Mouse (Mus musculus): ENCODE data around the gene Lclat1. TPM values are rescaled to one million over a fixed set of nuclear protein-coding genes. Genes with fewer than 3 reads are reported as not detected.

The Lclat1 gene
- polyA plus RNA-seq, 1 experiment: 12.4 TPM

GRCm38 (mm10) chr17:73108170-73108887 is 544 bp downstream of the Lclat1 start:
- 4% methylated on average over 35 of the region's 35 CpGs for WGBS
- Histone ChIP-seq H3K4me1 (ENCODE audit: control insufficient read depth, insufficient read depth, low read length) (no peaks in the 10 kb centered on the region), H3K27me3 (ENCODE audit: control insufficient read depth, insufficient read depth, low read length) (no peaks in the 10 kb centered on the region; the same call in 1 of the 2 replicates), H3K27ac (ENCODE audit: insufficient read depth, low read length) (0 out of 2 replicates have a peak overlapping the region, but pooled peaks have one; percentile 4), H3K4me3 (replicated peaks; ENCODE audit: insufficient read depth, low read depth, low read length) (peak overlapping the region; percentile 93)
- no peak for DNase-seq
- TF ChIP-seq POLR2A (IDR thresholded peaks at IDR 0.05; ENCODE audit: borderline replicate concordance, insufficient read depth, low read length) (no peak), CTCF (IDR thresholded peaks at IDR 0.05; ENCODE audit: borderline replicate concordance, insufficient read depth, low read depth, low read length) (no peak)

- H3K4me3 ChIP-seq (replicated peaks; ENCODE audit: insufficient read depth, low read depth, low read length): no peak overlapping the region
- no peak overlapping the region for H3K27ac ChIP-seq (ENCODE audit: insufficient read depth, low read length)
- WGBS: 81% methylated on average over 7 of the region's 7 CpGs
- TF ChIP-seq CTCF (IDR thresholded peaks at IDR 0.05; ENCODE audit: borderline replicate concordance, insufficient read depth, low read depth, low read length) (no peak), POLR2A (IDR thresholded peaks at IDR 0.05; ENCODE audit: borderline replicate concordance, insufficient read depth, low read length) (no peak)
- no peak for DNase-seq
- no peaks in the 10 kb centered on the region; the same call in 1 of the 2 replicates for H3K27me3 ChIP-seq (ENCODE audit: control insufficient read depth, insufficient read depth, low read length)
- H3K4me1 ChIP-seq (ENCODE audit: control insufficient read depth, insufficient read depth, low read length): no peaks in the 10 kb centered on the region
These were observed 1.1 kb downstream of the Lclat1 start for GRCm38 (mm10) chr17:73108888-73109259.

- H3K27me3 ChIP-seq (ENCODE audit: control insufficient read depth, insufficient read depth, low read length): no peaks in the 10 kb centered on the region
- H3K4me3 ChIP-seq (replicated peaks; ENCODE audit: insufficient read depth, low read depth, low read length): no peak overlapping the region
- no peak for DNase-seq
- no peak overlapping the region for H3K27ac ChIP-seq (ENCODE audit: insufficient read depth, low read length)
- WGBS: 74% methylated on average over 7 of the region's 7 CpGs
- TF ChIP-seq POLR2A (IDR thresholded peaks at IDR 0.05; ENCODE audit: borderline replicate concordance, insufficient read depth, low read length) (no peak), CTCF (IDR thresholded peaks at IDR 0.05; ENCODE audit: borderline replicate concordance, insufficient read depth, low read depth, low read length) (no peak)
- no peaks in the 10 kb centered on the region for H3K4me1 ChIP-seq (ENCODE audit: control insufficient read depth, insufficient read depth, low read length)
These were observed 4.3 kb downstream of the Lclat1 start for GRCm38 (mm10) chr17:73112128-73112527.

GRCm38 (mm10) chr17:73112601-73113000 is 4.8 kb downstream of the Lclat1 start:
- DNase-seq: no peak
- TF ChIP-seq POLR2A (IDR thresholded peaks at IDR 0.05; ENCODE audit: borderline replicate concordance, insufficient read depth, low read length) (no peak), CTCF (IDR thresholded peaks at IDR 0.05; ENCODE audit: borderline replicate concordance, insufficient read depth, low read depth, low read length) (no peak)

GRCm38 (mm10) chr17:73113230-73113629 is 5.4 kb downstream of the Lclat1 start:
- TF ChIP-seq POLR2A (IDR thresholded peaks at IDR 0.05; ENCODE audit: borderline replicate concordance, insufficient read depth, low read length) (no peak), CTCF (IDR thresholded peaks at IDR 0.05; ENCODE audit: borderline replicate concordance, insufficient read depth, low read depth, low read length) (no peak)
- H3K4me3 ChIP-seq (replicated peaks; ENCODE audit: insufficient read depth, low read depth, low read length): no peak overlapping the region
- no peak overlapping the region for H3K27ac ChIP-seq (ENCODE audit: insufficient read depth, low read length)
- H3K27me3 ChIP-seq (ENCODE audit: control insufficient read depth, insufficient read depth, low read length): no peaks in the 10 kb centered on the region
- no peaks in the 10 kb centered on the region for H3K4me1 ChIP-seq (ENCODE audit: control insufficient read depth, insufficient read depth, low read length)
- no peak for DNase-seq
- WGBS: 91% methylated on average over 4 of the region's 4 CpGs

More at GRCm38 (mm10) chr17:73112601-73113000, 4.8 kb downstream of the Lclat1 start:
- no peaks in the 10 kb centered on the region for H3K27me3 ChIP-seq (ENCODE audit: control insufficient read depth, insufficient read depth, low read length)
- no peaks in the 10 kb centered on the region for H3K4me1 ChIP-seq (ENCODE audit: control insufficient read depth, insufficient read depth, low read length)
- WGBS: 21% methylated on average over 6 of the region's 6 CpGs
- no peak overlapping the region for H3K4me3 ChIP-seq (replicated peaks; ENCODE audit: insufficient read depth, low read depth, low read length)
- no peak overlapping the region for H3K27ac ChIP-seq (ENCODE audit: insufficient read depth, low read length)

- H3K4me1 ChIP-seq (ENCODE audit: control insufficient read depth, insufficient read depth, low read length): no peaks in the 10 kb centered on the region
- WGBS: 90% methylated on average over 3 of the region's 3 CpGs
- H3K4me3 ChIP-seq (replicated peaks; ENCODE audit: insufficient read depth, low read depth, low read length): no peak overlapping the region
- TF ChIP-seq CTCF (IDR thresholded peaks at IDR 0.05; ENCODE audit: borderline replicate concordance, insufficient read depth, low read depth, low read length) (no peak), POLR2A (IDR thresholded peaks at IDR 0.05; ENCODE audit: borderline replicate concordance, insufficient read depth, low read length) (no peak)
- no peaks in the 10 kb centered on the region for H3K27me3 ChIP-seq (ENCODE audit: control insufficient read depth, insufficient read depth, low read length)
- DNase-seq: no peak
- no peak overlapping the region for H3K27ac ChIP-seq (ENCODE audit: insufficient read depth, low read length)
These were observed 10.3 kb downstream of the Lclat1 start for GRCm38 (mm10) chr17:73118134-73118533.

GRCm38 (mm10) chr17:73118702-73119101 is 10.9 kb downstream of the Lclat1 start:
- WGBS: 66% methylated on average over 4 of the region's 4 CpGs

GRCm38 (mm10) chr17:73119150-73119549 is 11.4 kb downstream of the Lclat1 start:
- H3K4me1 ChIP-seq (ENCODE audit: control insufficient read depth, insufficient read depth, low read length): no peaks in the 10 kb centered on the region
- DNase-seq: no peak
- H3K27ac ChIP-seq (ENCODE audit: insufficient read depth, low read length): no peak overlapping the region
- 80% methylated on average over 6 of the region's 6 CpGs for WGBS
- no peaks in the 10 kb centered on the region for H3K27me3 ChIP-seq (ENCODE audit: control insufficient read depth, insufficient read depth, low read length)
- no peak for TF ChIP-seq CTCF (IDR thresholded peaks at IDR 0.05; ENCODE audit: borderline replicate concordance, insufficient read depth, low read depth, low read length)
- TF ChIP-seq POLR2A (IDR thresholded peaks at IDR 0.05; ENCODE audit: borderline replicate concordance, insufficient read depth, low read length): no peak
- no peak overlapping the region for H3K4me3 ChIP-seq (replicated peaks; ENCODE audit: insufficient read depth, low read depth, low read length)

More at GRCm38 (mm10) chr17:73118702-73119101, 10.9 kb downstream of the Lclat1 start:
- TF ChIP-seq CTCF (IDR thresholded peaks at IDR 0.05; ENCODE audit: borderline replicate concordance, insufficient read depth, low read depth, low read length) (no peak), POLR2A (IDR thresholded peaks at IDR 0.05; ENCODE audit: borderline replicate concordance, insufficient read depth, low read length) (no peak)
- H3K27me3 ChIP-seq (ENCODE audit: control insufficient read depth, insufficient read depth, low read length): no peaks in the 10 kb centered on the region
- no peak overlapping the region for H3K27ac ChIP-seq (ENCODE audit: insufficient read depth, low read length)
- H3K4me1 ChIP-seq (ENCODE audit: control insufficient read depth, insufficient read depth, low read length): no peaks in the 10 kb centered on the region
- H3K4me3 ChIP-seq (replicated peaks; ENCODE audit: insufficient read depth, low read depth, low read length): no peak overlapping the region
- no peak for DNase-seq

Measured in cerebellum, adult 2 months (tissue).